In genomic region chr19:56177231-56177745, GRCm38 (mm10) we compare ENCODE assay signal across 14 mouse cellular contexts.
DNase-seq lines count a peak whose midpoint lies in the region; ATAC-seq and TF ChIP-seq lines count a peak whose summit lies in the region.
"Had no signal": no experiment of that assay in that cellular context is flagged by ENCODE, and none has a peak within 500 bp of the region (broad histone marks: within the 10 kb centered on the region; RNA-seq: fewer than 3 reads in every experiment).

No protein-coding gene starts in this region.

- 0 out of 2 replicates have a peak, but pooled peaks cover 3% of the 10 kb centered on the region for H3K4me1 ChIP-seq in lung, embryonic 14.5 days (ENCODE audit: insufficient read depth)
- peaks cover 44% of the 10 kb centered on the region for H3K4me1 ChIP-seq in embryonic facial prominence, embryonic 10.5 days
- peaks cover 31% of the 10 kb centered on the region for H3K4me1 ChIP-seq in limb, embryonic 15.5 days

- H3K27ac ChIP-seq in lung, embryonic 14.5 days (ENCODE audit: low read depth) = peak overlapping the region; percentile 20; the same call in 1 of the 2 replicates
- H3K27ac ChIP-seq in embryonic facial prominence, embryonic 10.5 days (replicated peaks) = peak overlapping the region; percentile 81
- H3K27ac ChIP-seq in limb, embryonic 15.5 days = peak overlapping the region; percentile 69
- H3K27ac ChIP-seq: macrophage had no signal

- no peak overlapping the region for H3K4me3 ChIP-seq in lung, embryonic 14.5 days (ENCODE audit: low read depth, low read length)
- no peak overlapping the region for H3K4me3 ChIP-seq in embryonic facial prominence, embryonic 10.5 days
- no peak overlapping the region for H3K4me3 ChIP-seq in limb, embryonic 15.5 days
- H3K4me3 ChIP-seq: myocyte had no signal

- intact Hi-C loops in gastrocnemius, postnatal 14 days (cut with DNase I; ENCODE audit: low total_unique reads) = no loop called here

- H3K9ac ChIP-seq in lung, embryonic 14.5 days = no peak overlapping the region
- H3K9ac ChIP-seq in limb, embryonic 15.5 days = no peak overlapping the region

- H3K27me3 ChIP-seq in lung, embryonic 14.5 days (ENCODE audit: insufficient read depth, low read length) = no peaks in the 10 kb centered on the region
- peaks cover 13% of the 10 kb centered on the region; the same call in 1 of the 2 replicates for H3K27me3 ChIP-seq in embryonic facial prominence, embryonic 10.5 days (replicated peaks; ENCODE audit: low read depth, poor library complexity, severe bottlenecking)
- peaks cover 5% of the 10 kb centered on the region for H3K27me3 ChIP-seq in limb, embryonic 15.5 days

- no peak overlapping the region for H3K4me2 ChIP-seq in lung, embryonic 14.5 days
- H3K4me2 ChIP-seq in limb, embryonic 15.5 days = no peak overlapping the region

- 26% methylated on average over 12 of the region's 12 CpGs for WGBS in lung, embryonic 14.5 days
- WGBS in embryonic facial prominence, embryonic 10.5 days = 29% methylated on average over 12 of the region's 12 CpGs
- WGBS in limb, embryonic 15.5 days = 13% methylated on average over 12 of the region's 12 CpGs

- TF ChIP-seq CTCF in lung, embryonic 14.5 days (IDR thresholded peaks at IDR 0.05; ENCODE audit: low read depth) = no peak

- H3K36me3 ChIP-seq in lung, embryonic 14.5 days (ENCODE audit: insufficient read depth) = no peaks in the 10 kb centered on the region
- no peaks in the 10 kb centered on the region for H3K36me3 ChIP-seq in embryonic facial prominence, embryonic 10.5 days (replicated peaks)
- no peaks in the 10 kb centered on the region for H3K36me3 ChIP-seq in limb, embryonic 15.5 days

- peak; percentile 22 for DNase-seq in gastrocnemius, postnatal 14 days
- DNase-seq in gastrocnemius, adult 8-10 months (ENCODE audit: low spot score in 2 of 2) = no peak
- DNase-seq in lung, embryonic 14.5 days = peak; percentile 68
- no peak for DNase-seq in lung, adult 18-20 months
- DNase-seq in embryonic facial prominence, embryonic 10.5 days (ENCODE audit: low spot score) = peak; percentile 86
- no peak for DNase-seq in urinary bladder, adult 18-20 months (ENCODE audit: low spot score in 2 of 2)
- DNase-seq in kidney, adult 11 months = no peak
- DNase-seq: adrenal gland, adult 2 months; cerebellum, adult 2 months; kidney, adult 2 months; layer of hippocampus, postnatal 36 days had no signal

- no peaks in the 10 kb centered on the region for H3K9me3 ChIP-seq in lung, embryonic 14.5 days (ENCODE audit: low read depth, low read length)
- 0 out of 2 replicates have a peak, but pooled peaks cover 6% of the 10 kb centered on the region for H3K9me3 ChIP-seq in embryonic facial prominence, embryonic 10.5 days
- H3K9me3 ChIP-seq in limb, embryonic 15.5 days = no peaks in the 10 kb centered on the region

- ATAC-seq in lung, embryonic 14.5 days (ENCODE audit: insufficient read depth) = no peak
- ATAC-seq in limb, embryonic 15.5 days (ENCODE audit: insufficient number of reproducible peaks, low FRiP score, low TSS enrichment, low read depth) = peak; percentile 88

Comparison
In these comparisons a context has a peak if more than half of its experiments do, and no peak if none do; other contexts are left out.
1. DNase-seq: peak in gastrocnemius, postnatal 14 days (single experiment), lung, embryonic 14.5 days (single experiment) and embryonic facial prominence, embryonic 10.5 days (single experiment); none in gastrocnemius, adult 8-10 months (0 of 2), lung, adult 18-20 months (0 of 2), urinary bladder, adult 18-20 months (0 of 2) and kidney, adult 11 months (single experiment).
2. H3K27ac ChIP-seq: peak in every context shown above with its lines; median percentile 81 in embryonic facial prominence, embryonic 10.5 days; 69 in limb, embryonic 15.5 days; 20 in lung, embryonic 14.5 days.